Mouse (Mus musculus): ENCODE data around the gene Gm11492.

Gm11492 gene

DNA sequence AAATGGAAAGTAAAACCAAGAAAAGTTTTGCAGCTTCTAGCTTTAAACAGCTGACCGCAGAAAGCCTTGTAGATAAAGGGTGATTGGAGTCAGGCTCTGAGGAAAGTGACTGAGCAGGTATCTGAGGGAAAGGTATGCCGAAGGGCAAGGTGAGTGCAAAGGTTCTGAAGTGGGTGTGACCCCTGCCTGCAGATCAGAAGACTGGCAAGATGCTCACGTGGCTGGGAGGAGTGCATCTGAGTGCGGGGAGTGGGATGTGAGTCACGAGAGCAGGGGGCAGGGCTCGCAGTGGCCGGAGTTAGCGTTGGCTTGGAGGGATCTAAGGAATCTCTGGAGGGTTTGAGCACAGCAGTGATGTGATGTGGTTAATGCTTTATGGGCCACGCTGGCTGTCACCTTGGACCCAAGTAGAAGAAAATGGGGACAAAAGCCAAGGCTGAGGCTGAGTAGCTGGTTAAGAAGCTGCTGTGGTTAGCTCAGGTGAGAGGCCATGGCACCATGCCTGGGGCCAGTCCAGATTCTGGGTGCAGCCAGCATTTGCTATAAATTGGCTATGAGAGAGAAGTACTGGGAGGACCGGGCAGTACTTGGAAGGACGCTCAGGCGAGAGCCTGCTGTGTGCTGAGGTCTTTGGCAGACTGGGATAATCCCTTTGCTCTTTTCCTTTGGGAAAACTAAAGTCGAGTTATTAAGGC, 33.1 kb downstream of the Gm11492 start:
- in situ Hi-C loops (cut with MboI), result no loop called here

- in situ Hi-C loops (cut with MboI), result no loop called here
Observed at GRCm38 (mm10) chr11:87600322-87600853, 33.9 kb downstream of the Gm11492 start.

GRCm38 (mm10) chr11:87602234-87602633, 35.8 kb downstream of the Gm11492 start:
- in situ Hi-C loops (cut with MboI), result no loop called here

DNA sequence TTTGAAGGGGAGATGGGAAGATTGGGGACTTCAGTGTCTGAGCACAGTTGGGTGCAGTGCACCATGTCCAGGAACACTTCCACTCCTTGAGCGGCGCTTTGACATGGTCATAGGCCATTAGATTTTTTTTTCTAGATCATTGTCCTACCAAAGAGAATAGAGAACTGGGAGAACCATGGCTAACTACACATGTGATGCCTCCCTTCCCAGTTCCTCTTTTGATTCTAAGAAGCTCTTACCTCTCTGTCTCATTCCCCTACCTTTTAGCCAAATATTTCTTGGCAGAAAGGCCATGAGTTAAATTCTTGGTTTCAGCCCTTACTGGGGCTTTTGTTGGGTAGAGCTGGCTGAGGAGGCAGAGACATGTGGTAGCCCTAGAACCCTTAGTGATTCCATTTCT, 37.1 kb downstream of the Gm11492 start:
- in situ Hi-C loops (cut with MboI), result no loop called here

DNA sequence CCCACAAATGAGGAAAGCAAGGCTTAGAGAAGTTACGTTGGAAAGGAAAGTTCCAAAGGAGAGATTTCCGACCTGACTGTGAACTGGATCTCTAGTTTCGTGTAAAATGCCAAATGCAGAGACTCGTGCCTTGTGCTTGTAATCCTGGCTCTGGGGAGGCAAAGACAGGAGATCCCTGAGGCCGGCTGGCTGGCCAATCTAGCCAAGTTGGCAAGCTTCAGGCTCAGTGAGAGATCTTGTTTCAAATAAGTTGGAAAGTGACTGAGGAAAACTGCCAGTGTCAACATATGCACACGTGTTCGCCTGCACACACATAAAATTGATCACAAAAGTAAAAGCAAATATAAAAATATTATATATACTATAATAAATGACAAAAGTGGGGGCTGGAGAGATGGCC, 42.8 kb downstream of the Gm11492 start:
- in situ Hi-C loops (cut with MboI), result no loop called here

DNA sequence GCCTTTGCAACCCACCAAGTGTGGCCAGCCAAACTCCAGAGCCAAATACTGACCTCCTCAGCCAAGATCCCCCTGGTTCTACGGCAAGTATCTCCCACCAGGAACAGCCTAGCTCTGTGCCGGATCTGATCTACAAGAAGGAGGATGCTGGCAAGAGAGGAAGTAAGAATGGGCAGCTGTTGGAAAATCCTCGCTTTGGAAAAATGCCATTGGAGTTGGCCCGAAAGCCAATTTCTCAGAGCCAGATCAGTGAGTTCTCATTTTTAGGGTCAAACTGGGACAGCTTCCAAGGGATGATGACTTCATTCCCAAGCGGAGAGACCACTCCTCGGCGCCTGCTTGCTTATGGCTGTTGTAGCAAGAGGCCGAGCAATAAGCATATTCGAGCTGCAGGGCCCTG, 45.1 kb downstream of the Gm11492 start:
- in situ Hi-C loops (cut with MboI), result no loop called here

GRCm38 (mm10) chr11:87613972-87614371, 47.5 kb downstream of the Gm11492 start:
- in situ Hi-C loops (cut with MboI), result no loop called here

- in situ Hi-C loops (cut with MboI), result no loop called here
Observed at GRCm38 (mm10) chr11:87615551-87615950, 49.1 kb downstream of the Gm11492 start.

GRCm38 (mm10) chr11:87615952-87616351, 49.5 kb downstream of the Gm11492 start:
- in situ Hi-C loops (cut with MboI), result no loop called here

DNA sequence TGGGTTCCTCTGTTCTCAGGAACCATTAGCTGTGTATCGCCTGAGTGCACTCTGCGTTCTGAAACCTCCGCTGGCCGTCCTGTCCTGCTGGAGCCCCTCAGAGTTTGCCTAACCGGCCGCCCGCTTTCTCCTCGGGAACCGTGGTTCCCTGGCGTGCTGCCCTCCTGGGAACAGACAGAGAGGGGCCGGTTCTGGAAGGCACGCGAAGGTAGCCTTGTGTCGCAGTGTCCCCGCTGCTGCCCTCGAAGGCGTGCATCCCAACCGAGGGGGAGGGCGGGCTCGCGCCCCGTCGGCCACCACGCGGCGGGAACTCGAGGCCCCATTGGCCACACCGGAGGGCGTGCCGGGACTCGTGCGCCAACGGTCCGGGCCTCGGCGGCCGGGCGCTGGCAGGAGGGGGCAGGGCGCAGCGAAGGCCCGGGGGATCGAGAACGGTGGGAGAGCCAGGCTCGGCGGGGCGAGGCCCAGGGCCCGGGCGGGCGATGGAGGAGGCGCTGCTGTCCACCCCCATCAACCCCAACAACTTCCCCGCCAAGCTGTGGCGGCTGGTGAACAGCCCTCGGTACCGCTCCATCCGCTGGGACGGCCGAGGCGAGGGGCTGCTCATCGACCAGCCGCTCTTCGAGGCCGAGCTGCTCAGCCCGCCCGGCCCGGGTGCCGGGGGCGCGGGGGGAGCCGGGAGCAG, 50.5 kb downstream of the Gm11492 start, which contains the start of gene Hsf5:
Gene Hsf5, plus strand, starts transcription at position 375 of the 685 bp plus-strand sequence.
- in situ Hi-C loops (cut with MboI), result no loop called here

- in situ Hi-C loops (cut with MboI), result no loop called here
Observed at GRCm38 (mm10) chr11:87617606-87618005, 51.2 kb downstream of the Gm11492 start.

Data from mature B cell (primary cell).